Mouse (Mus musculus) forebrain, embryonic 13.5 days (tissue): Measurements from ENCODE around the gene Pxn. TPM values are rescaled to one million over a fixed set of nuclear protein-coding genes. Genes with fewer than 3 reads are reported as not detected.

Experiments
- ATAC-seq: fragments of 200-750 bp; cut with Nextera tagmentation; 2 replicates; pipeline ENCODE4 v1.8.0; 2017
- H3K27ac ChIP-seq: fragments of 300-500 bp; sonication (generic); 2 replicates; pipeline ENCODE4 v1.5.1; 2015; ENCODE audit warnings: inconsistent platforms, mild to moderate bottlenecking, moderate library complexity
- H3K27me3 ChIP-seq: fragments of 300-500 bp; sonication (generic); 2 replicates; pipeline ENCODE4 v1.6.1; 2015; ENCODE audit warnings: mild to moderate bottlenecking, inconsistent platforms
- H3K36me3 ChIP-seq: fragments of 300-500 bp; sonication (generic); 2 replicates; pipeline ENCODE4 v1.6.1; 2015; ENCODE audit warnings: mild to moderate bottlenecking, inconsistent platforms; ENCODE audit not compliant: poor library complexity, severe bottlenecking
- H3K4me1 ChIP-seq: fragments of 300-500 bp; sonication (generic); 2 replicates; pipeline ENCODE4 v1.6.1; 2015; ENCODE audit warnings: inconsistent platforms
- H3K4me2 ChIP-seq: fragments of 300-500 bp; sonication (generic); 2 replicates; pipeline ENCODE4 v1.6.1; 2015; ENCODE audit warnings: inconsistent platforms, mild to moderate bottlenecking, moderate library complexity
- H3K4me3 ChIP-seq: fragments of 300-500 bp; sonication (generic); 2 replicates; pipeline ENCODE4 v1.5.1; 2015; ENCODE audit warnings: mild to moderate bottlenecking, inconsistent platforms
- H3K9ac ChIP-seq: fragments of 300-500 bp; sonication (generic); 2 replicates; pipeline ENCODE4 v1.6.1; 2015; ENCODE audit warnings: mild to moderate bottlenecking, inconsistent platforms
- H3K9me3 ChIP-seq: fragments of 300-500 bp; sonication (generic); replicated peaks from 2 replicates; pipeline ENCODE4 v1.6.1; 2016; ENCODE audit warnings: inconsistent platforms
- WGBS: fragments of 180-500 bp; shearing (Covaris S2); methylation state at CpG from one replicate; pipeline ENCODE4 v1.1.7; 2015; 5-methylcytosine and 5-hydroxymethylcytosine counted together
- polyA plus RNA-seq: library from polyadenylated mRNA; unstranded; fragments of >200 nt; fragmentation: Nextera tagmentation; extraction: Ambion mirVana; gene quantifications from 2 replicates; pipeline ENCODE4 v1.2.1, GENCODE M21; 2015

Pxn gene
- polyA plus RNA-seq, 1 experiment from 2014 or later: 16.8 TPM

GRCm38 (mm10) chr5:115551386-115551785 lies 44.9 kb downstream of the Pxn start:
- 76% methylated on average over 12 of the region's 12 CpGs for WGBS
- peaks cover 59% of the 10 kb centered on the region for H3K36me3 ChIP-seq

GRCm38 (mm10) chr5:115551799-115552198 lies 45.3 kb downstream of the Pxn start:
- Histone ChIP-seq H3K36me3 (peaks cover 55% of the 10 kb centered on the region), H3K4me1 (no peaks in the 10 kb centered on the region), H3K9ac (no peak overlapping the region), H3K27ac (no peak overlapping the region), H3K9me3 (no peaks in the 10 kb centered on the region), H3K27me3 (no peaks in the 10 kb centered on the region), H3K4me2 (no peak overlapping the region), H3K4me3 (no peak overlapping the region)
- ATAC-seq: no peak
- WGBS: 81% methylated on average over 13 of the region's 13 CpGs

More at GRCm38 (mm10) chr5:115551386-115551785, 44.9 kb downstream of the Pxn start:
- no peak overlapping the region for H3K4me2 ChIP-seq
- H3K27ac ChIP-seq: no peak overlapping the region
- H3K27me3 ChIP-seq: no peaks in the 10 kb centered on the region
- no peaks in the 10 kb centered on the region for H3K4me1 ChIP-seq
- ATAC-seq: no peak
- no peak overlapping the region; the same call in 1 of the 2 replicates for H3K9ac ChIP-seq
- no peaks in the 10 kb centered on the region for H3K9me3 ChIP-seq
- no peak overlapping the region for H3K4me3 ChIP-seq

- ATAC-seq: no peak
Measured at GRCm38 (mm10) chr5:115553801-115554420, 47.4 kb downstream of the Pxn start.

GRCm38 (mm10) chr5:115554536-115555291 lies 48.2 kb downstream of the Pxn start:
- Histone ChIP-seq H3K4me1 (no peaks in the 10 kb centered on the region), H3K4me3 (no peak overlapping the region), H3K4me2 (no peak overlapping the region), H3K36me3 (peaks cover 33% of the 10 kb centered on the region), H3K27me3 (no peaks in the 10 kb centered on the region), H3K9ac (0 out of 2 replicates have a peak overlapping the region, but pooled peaks have one; percentile 3), H3K27ac (no peak overlapping the region), H3K9me3 (no peaks in the 10 kb centered on the region)
- WGBS: 91% methylated on average over 18 of the region's 18 CpGs
- ATAC-seq: no peak

More at GRCm38 (mm10) chr5:115553801-115554420, 47.4 kb downstream of the Pxn start:
- no peak overlapping the region for H3K4me3 ChIP-seq
- H3K9ac ChIP-seq: no peak overlapping the region
- no peak overlapping the region for H3K27ac ChIP-seq
- no peaks in the 10 kb centered on the region for H3K27me3 ChIP-seq
- no peaks in the 10 kb centered on the region for H3K4me1 ChIP-seq
- H3K9me3 ChIP-seq: no peaks in the 10 kb centered on the region
- H3K4me2 ChIP-seq: no peak overlapping the region
- 85% methylated on average over 33 of the region's 33 CpGs for WGBS
- H3K36me3 ChIP-seq: peaks cover 35% of the 10 kb centered on the region

GRCm38 (mm10) chr5:115556217-115556616 lies 49.7 kb downstream of the Pxn start:
- Histone ChIP-seq H3K27ac (no peak overlapping the region), H3K4me1 (peaks cover 13% of the 10 kb centered on the region), H3K9ac (no peak overlapping the region), H3K27me3 (no peaks in the 10 kb centered on the region), H3K9me3 (no peaks in the 10 kb centered on the region), H3K36me3 (peaks cover 38% of the 10 kb centered on the region), H3K4me3 (no peak overlapping the region), H3K4me2 (no peak overlapping the region)
- 14% methylated on average over 8 of the region's 8 CpGs for WGBS
- no peak for ATAC-seq

- Histone ChIP-seq H3K9me3 (no peaks in the 10 kb centered on the region), H3K4me2 (no peak overlapping the region), H3K4me3 (no peak overlapping the region), H3K27ac (no peak overlapping the region), H3K9ac (no peak overlapping the region), H3K27me3 (no peaks in the 10 kb centered on the region), H3K4me1 (peaks cover 23% of the 10 kb centered on the region), H3K36me3 (peaks cover 42% of the 10 kb centered on the region)
- 90% methylated on average over 14 of the region's 14 CpGs for WGBS
- ATAC-seq: no peak
Measured at GRCm38 (mm10) chr5:115558182-115558794, 51.8 kb downstream of the Pxn start.

- peaks cover 33% of the 10 kb centered on the region for H3K4me1 ChIP-seq
- no peaks in the 10 kb centered on the region for H3K9me3 ChIP-seq
- WGBS: under 1% methylated on average over 75 of the region's 78 CpGs
- H3K27me3 ChIP-seq: no peaks in the 10 kb centered on the region
- peak within 1 kb of the TSS; percentile 93 for H3K9ac ChIP-seq
- H3K27ac ChIP-seq: peak within 1 kb of the TSS; percentile 81
- peak within 1 kb of the TSS; percentile 75 for H3K4me3 ChIP-seq
- ATAC-seq: peak; percentile 100
- H3K4me2 ChIP-seq: peak within 1 kb of the TSS; percentile 83
- H3K36me3 ChIP-seq: peaks cover 40% of the 10 kb centered on the region
Measured at GRCm38 (mm10) chr5:115559237-115560101, 53.0 kb downstream of the Pxn start, which contains the start of gene Rplp0. Rplp0 (plus strand) TSS chr5:115559467.

GRCm38 (mm10) chr5:115560336-115560905 lies 53.9 kb downstream of the Pxn start:
- H3K4me1 ChIP-seq: peaks cover 38% of the 10 kb centered on the region
- no peaks in the 10 kb centered on the region for H3K9me3 ChIP-seq
- no peaks in the 10 kb centered on the region for H3K27me3 ChIP-seq
- H3K4me2 ChIP-seq: peak overlapping the region; percentile 83
- H3K27ac ChIP-seq: no peak overlapping the region
- peak overlapping the region; percentile 75 for H3K4me3 ChIP-seq
- no peak for ATAC-seq
- peaks cover 40% of the 10 kb centered on the region for H3K36me3 ChIP-seq
- 44% methylated on average over 13 of the region's 13 CpGs for WGBS
- peak overlapping the region; percentile 93 for H3K9ac ChIP-seq

GRCm38 (mm10) chr5:115563771-115564585 lies 57.5 kb downstream of the Pxn start:
- Histone ChIP-seq H3K4me3 (0 out of 2 replicates have a peak overlapping the region, but pooled peaks have one; percentile 90), H3K36me3 (peaks cover 40% of the 10 kb centered on the region), H3K27ac (no peak overlapping the region), H3K4me1 (peaks cover 63% of the 10 kb centered on the region), H3K27me3 (no peaks in the 10 kb centered on the region), H3K9me3 (no peaks in the 10 kb centered on the region), H3K9ac (peak overlapping the region; percentile 97; the same call in 1 of the 2 replicates), H3K4me2 (peak overlapping the region; percentile 82)
- 42% methylated on average over 5 of the region's 5 CpGs for WGBS
- no peak for ATAC-seq

- Histone ChIP-seq H3K9me3 (no peaks in the 10 kb centered on the region), H3K36me3 (peaks cover 40% of the 10 kb centered on the region), H3K9ac (peak within 1 kb of the TSS; percentile 97), H3K4me2 (peak within 1 kb of the TSS; percentile 82), H3K4me1 (peaks cover 63% of the 10 kb centered on the region), H3K27me3 (no peaks in the 10 kb centered on the region), H3K4me3 (peak within 1 kb of the TSS; percentile 90), H3K27ac (peak within 1 kb of the TSS; percentile 68)
- 3% methylated on average over 51 of the region's 55 CpGs for WGBS
- ATAC-seq: peak; percentile 90
Measured at GRCm38 (mm10) chr5:115564737-115565393, 58.4 kb downstream of the Pxn start, which contains the start of gene Gcn1l1. Gcn1l1 (plus strand) TSS chr5:115565254.
